11 mouse cellular contexts compared by ENCODE assay signal in genomic region chr1:89550061-89550869, GRCm38 (mm10).
DNase-seq lines count a peak whose midpoint lies in the region; ATAC-seq and TF ChIP-seq lines count a peak whose summit lies in the region.
"Had no signal": no experiment of that assay in that cellular context is flagged by ENCODE, and none has a peak within 500 bp of the region (broad histone marks: within the 10 kb centered on the region; RNA-seq: fewer than 3 reads in every experiment).

No protein-coding gene starts in this region.

- no peaks in the 10 kb centered on the region for H3K9me3 ChIP-seq in forebrain, embryonic 11.5 days (ENCODE audit: control insufficient read depth, low read length)
- no peaks in the 10 kb centered on the region for H3K9me3 ChIP-seq in kidney, embryonic 14.5 days (ENCODE audit: control insufficient read depth, low read length)
- H3K9me3 ChIP-seq: liver, embryonic 15.5 days had no signal

- peak overlapping the region; percentile 76; the same call in 1 of the 2 replicates for H3K27ac ChIP-seq in forebrain, embryonic 11.5 days (ENCODE audit: low read depth, low read length)
- H3K27ac ChIP-seq in layer of hippocampus, adult 2 months = no peak overlapping the region
- no peak overlapping the region for H3K27ac ChIP-seq in kidney, embryonic 14.5 days (ENCODE audit: low read depth, low read length)
- H3K27ac ChIP-seq: liver, embryonic 15.5 days had no signal

- 23% methylated on average over 25 of the region's 25 CpGs for WGBS in forebrain, embryonic 11.5 days
- 70% methylated on average over 25 of the region's 25 CpGs for WGBS in kidney, embryonic 14.5 days

- DNase-seq in cerebellum, postnatal 10 days = peak; percentile 71 to 77
- DNase-seq in cerebellum, adult 9-10 months = no peak
- DNase-seq in forebrain, embryonic 11.5 days (ENCODE audit: low spot score) = peak; percentile 83
- peak; percentile 36 to 66 for DNase-seq in layer of hippocampus, adult 2 months (ENCODE audit: low spot score in 2 of 2)
- peak; percentile 59 for DNase-seq in neural tube, embryonic 10.5 days (ENCODE audit: extremely low spot score, low spot score)
- no peak for DNase-seq in spleen, postnatal 4 days (ENCODE audit: low spot score in 2 of 2)
- no peak for DNase-seq in cerebellum, adult 9-11 months
- DNase-seq: gastrocnemius, postnatal 10 days; heart, postnatal 10 days had no signal

- H3K27me3 ChIP-seq in forebrain, embryonic 11.5 days (ENCODE audit: control insufficient read depth, insufficient read depth, low read length) = no peaks in the 10 kb centered on the region
- no peaks in the 10 kb centered on the region for H3K27me3 ChIP-seq in kidney, embryonic 14.5 days (ENCODE audit: control insufficient read depth, insufficient read depth, low read length)
- H3K27me3 ChIP-seq: liver, embryonic 15.5 days had no signal

- no peak for TF ChIP-seq CTCF in layer of hippocampus, adult 2 months (conservative IDR thresholded peaks at IDR 0.05)

- H3K4me1 ChIP-seq in forebrain, embryonic 11.5 days (replicated peaks; ENCODE audit: control insufficient read depth, insufficient read depth, low read length) = peaks cover 30% of the 10 kb centered on the region
- H3K4me1 ChIP-seq in kidney, embryonic 14.5 days (ENCODE audit: control insufficient read depth, insufficient read depth, low read length) = peaks cover 26% of the 10 kb centered on the region

- ATAC-seq in forebrain, embryonic 11.5 days (replicated peaks; ENCODE audit: low FRiP score) = peak; percentile 92
- no peak for ATAC-seq in kidney, embryonic 14.5 days (ENCODE audit: low FRiP score, low TSS enrichment)

- H3K4me3 ChIP-seq in forebrain, embryonic 11.5 days (ENCODE audit: low read depth, low read length) = no peak overlapping the region
- H3K4me3 ChIP-seq in layer of hippocampus, adult 2 months = peak overlapping the region; percentile 22; the same call in 1 of the 2 replicates
- H3K4me3 ChIP-seq in kidney, embryonic 14.5 days (ENCODE audit: low read length) = no peak overlapping the region
- H3K4me3 ChIP-seq: liver, embryonic 15.5 days had no signal

- H3K9ac ChIP-seq in forebrain, embryonic 11.5 days (ENCODE audit: low read length) = peak overlapping the region; percentile 30; the same call in 1 of the 2 replicates
- no peak overlapping the region for H3K9ac ChIP-seq in kidney, embryonic 14.5 days (ENCODE audit: low read depth, low read length)
- H3K9ac ChIP-seq: liver, embryonic 15.5 days had no signal

- H3K36me3 ChIP-seq in forebrain, embryonic 11.5 days (ENCODE audit: control insufficient read depth, insufficient read depth, low read length) = no peaks in the 10 kb centered on the region
- no peaks in the 10 kb centered on the region for H3K36me3 ChIP-seq in kidney, embryonic 14.5 days (ENCODE audit: control insufficient read depth, insufficient read depth, low read length)
- H3K36me3 ChIP-seq: liver, embryonic 15.5 days had no signal

- peak overlapping the region; percentile 39; the same call in 1 of the 2 replicates for H3K4me2 ChIP-seq in forebrain, embryonic 11.5 days (ENCODE audit: low read depth, low read length, severe bottlenecking)
- no peak overlapping the region for H3K4me2 ChIP-seq in kidney, embryonic 14.5 days (replicated peaks; ENCODE audit: low read depth, low read length)
- H3K4me2 ChIP-seq: liver, embryonic 15.5 days had no signal

Comparison
In these comparisons a context has a peak if more than half of its experiments do, and no peak if none do; other contexts are left out.
1. DNase-seq: peak in cerebellum, postnatal 10 days (2 of 2), forebrain, embryonic 11.5 days (single experiment), layer of hippocampus, adult 2 months (2 of 2) and neural tube, embryonic 10.5 days (single experiment); none in cerebellum, adult 9-10 months (single experiment), spleen, postnatal 4 days (0 of 2) and cerebellum, adult 9-11 months (single experiment).